Mouse (Mus musculus): ENCODE measurements around the gene Ndp. TPM values are rescaled to one million over a fixed set of nuclear protein-coding genes. Genes with fewer than 3 reads are reported as not detected.

Ndp gene
- polyA plus RNA-seq, 1 experiment from 2014 or later, result 1.3 TPM

GRCm38 (mm10) chrX:16894377-16895175, 17.0 kb downstream of the Ndp start:
- Histone ChIP-seq H3K27me3 (ENCODE audit: control insufficient read depth, insufficient read depth, low read length) (no peaks in the 10 kb centered on the region), H3K27ac (ENCODE audit: low read length) (no peak overlapping the region), H3K4me3 (ENCODE audit: low read depth, low read length) (no peak overlapping the region), H3K4me1 (ENCODE audit: control insufficient read depth, insufficient read depth, low read length) (no peaks in the 10 kb centered on the region), H3K4me2 (replicated peaks; ENCODE audit: low read depth, low read length) (no peak overlapping the region), H3K9me3 (ENCODE audit: control insufficient read depth, low read depth, low read length) (no peaks in the 10 kb centered on the region), H3K9ac (replicated peaks; ENCODE audit: low read depth, low read length) (no peak overlapping the region), H3K36me3 (ENCODE audit: control insufficient read depth, insufficient read depth, low read length) (no peaks in the 10 kb centered on the region)
- WGBS, result 27% methylated on average over 5 of the region's 5 CpGs
- peak; percentile 37; the same call in 1 of the 2 replicates for ATAC-seq (ENCODE audit: insufficient number of reproducible peaks, insufficient read depth, low FRiP score, low read depth)

- Histone ChIP-seq H3K27me3 (ENCODE audit: control insufficient read depth, insufficient read depth, low read length) (no peaks in the 10 kb centered on the region), H3K27ac (ENCODE audit: low read length) (no peak overlapping the region), H3K36me3 (ENCODE audit: control insufficient read depth, insufficient read depth, low read length) (no peaks in the 10 kb centered on the region), H3K4me2 (replicated peaks; ENCODE audit: low read depth, low read length) (no peak overlapping the region), H3K9ac (replicated peaks; ENCODE audit: low read depth, low read length) (no peak overlapping the region), H3K4me1 (ENCODE audit: control insufficient read depth, insufficient read depth, low read length) (no peaks in the 10 kb centered on the region), H3K9me3 (ENCODE audit: control insufficient read depth, low read depth, low read length) (no peaks in the 10 kb centered on the region), H3K4me3 (ENCODE audit: low read depth, low read length) (no peak overlapping the region)
- no peak for ATAC-seq (ENCODE audit: insufficient number of reproducible peaks, insufficient read depth, low FRiP score, low read depth)
Observed at GRCm38 (mm10) chrX:16867640-16868314, 43.8 kb downstream of the Ndp start.

GRCm38 (mm10) chrX:16860244-16860643, 51.3 kb downstream of the Ndp start:
- Histone ChIP-seq H3K36me3 (ENCODE audit: control insufficient read depth, insufficient read depth, low read length) (no peaks in the 10 kb centered on the region), H3K27me3 (ENCODE audit: control insufficient read depth, insufficient read depth, low read length) (no peaks in the 10 kb centered on the region), H3K27ac (ENCODE audit: low read length) (no peak overlapping the region), H3K4me3 (ENCODE audit: low read depth, low read length) (no peak overlapping the region), H3K4me2 (replicated peaks; ENCODE audit: low read depth, low read length) (no peak overlapping the region), H3K9ac (replicated peaks; ENCODE audit: low read depth, low read length) (no peak overlapping the region), H3K9me3 (ENCODE audit: control insufficient read depth, low read depth, low read length) (no peaks in the 10 kb centered on the region), H3K4me1 (ENCODE audit: control insufficient read depth, insufficient read depth, low read length) (no peaks in the 10 kb centered on the region)
- no peak for ATAC-seq (ENCODE audit: insufficient number of reproducible peaks, insufficient read depth, low FRiP score, low read depth)

GRCm38 (mm10) chrX:16846034-16846433, 65.5 kb downstream of the Ndp start:
- no peak overlapping the region for H3K4me3 ChIP-seq (ENCODE audit: low read depth, low read length)
- ATAC-seq (ENCODE audit: insufficient number of reproducible peaks, insufficient read depth, low FRiP score, low read depth), result no peak
- H3K27ac ChIP-seq (ENCODE audit: low read length), result no peak overlapping the region
- no peaks in the 10 kb centered on the region for H3K27me3 ChIP-seq (ENCODE audit: control insufficient read depth, insufficient read depth, low read length)
- no peaks in the 10 kb centered on the region for H3K4me1 ChIP-seq (ENCODE audit: control insufficient read depth, insufficient read depth, low read length)
- no peaks in the 10 kb centered on the region for H3K36me3 ChIP-seq (ENCODE audit: control insufficient read depth, insufficient read depth, low read length)
- H3K9me3 ChIP-seq (ENCODE audit: control insufficient read depth, low read depth, low read length), result no peaks in the 10 kb centered on the region
- no peak overlapping the region for H3K4me2 ChIP-seq (replicated peaks; ENCODE audit: low read depth, low read length)
- no peak overlapping the region for H3K9ac ChIP-seq (replicated peaks; ENCODE audit: low read depth, low read length)
- 83% methylated on average over 2 of the region's 2 CpGs for WGBS

GRCm38 (mm10) chrX:16841443-16841842, 70.1 kb downstream of the Ndp start:
- no peak for ATAC-seq (ENCODE audit: insufficient number of reproducible peaks, insufficient read depth, low FRiP score, low read depth)
- no peaks in the 10 kb centered on the region for H3K9me3 ChIP-seq (ENCODE audit: control insufficient read depth, low read depth, low read length)
- H3K27me3 ChIP-seq (ENCODE audit: control insufficient read depth, insufficient read depth, low read length), result no peaks in the 10 kb centered on the region
- WGBS, result 76% methylated on average over 2 of the region's 2 CpGs
- no peak overlapping the region for H3K4me3 ChIP-seq (ENCODE audit: low read depth, low read length)
- no peaks in the 10 kb centered on the region for H3K4me1 ChIP-seq (ENCODE audit: control insufficient read depth, insufficient read depth, low read length)
- H3K27ac ChIP-seq (ENCODE audit: low read length), result no peak overlapping the region
- no peak overlapping the region for H3K9ac ChIP-seq (replicated peaks; ENCODE audit: low read depth, low read length)
- H3K36me3 ChIP-seq (ENCODE audit: control insufficient read depth, insufficient read depth, low read length), result no peaks in the 10 kb centered on the region
- no peak overlapping the region for H3K4me2 ChIP-seq (replicated peaks; ENCODE audit: low read depth, low read length)

- ATAC-seq (ENCODE audit: insufficient number of reproducible peaks, insufficient read depth, low FRiP score, low read depth), result no peak
- H3K4me1 ChIP-seq (ENCODE audit: control insufficient read depth, insufficient read depth, low read length), result no peaks in the 10 kb centered on the region
- no peaks in the 10 kb centered on the region for H3K9me3 ChIP-seq (ENCODE audit: control insufficient read depth, low read depth, low read length)
- H3K4me2 ChIP-seq (replicated peaks; ENCODE audit: low read depth, low read length), result no peak overlapping the region
- no peaks in the 10 kb centered on the region for H3K27me3 ChIP-seq (ENCODE audit: control insufficient read depth, insufficient read depth, low read length)
- 83% methylated on average over 1 of the region's 1 CpGs for WGBS
- H3K36me3 ChIP-seq (ENCODE audit: control insufficient read depth, insufficient read depth, low read length), result no peaks in the 10 kb centered on the region
- H3K4me3 ChIP-seq (ENCODE audit: low read depth, low read length), result no peak overlapping the region
- H3K9ac ChIP-seq (replicated peaks; ENCODE audit: low read depth, low read length), result no peak overlapping the region
- no peak overlapping the region for H3K27ac ChIP-seq (ENCODE audit: low read length)
Observed at GRCm38 (mm10) chrX:16837293-16837692, 74.3 kb downstream of the Ndp start.

GRCm38 (mm10) chrX:16836488-16837082, 75.0 kb downstream of the Ndp start:
- Histone ChIP-seq H3K9ac (replicated peaks; ENCODE audit: low read depth, low read length) (no peak overlapping the region), H3K4me1 (ENCODE audit: control insufficient read depth, insufficient read depth, low read length) (no peaks in the 10 kb centered on the region), H3K27ac (ENCODE audit: low read length) (no peak overlapping the region), H3K9me3 (ENCODE audit: control insufficient read depth, low read depth, low read length) (no peaks in the 10 kb centered on the region), H3K4me2 (replicated peaks; ENCODE audit: low read depth, low read length) (no peak overlapping the region), H3K36me3 (ENCODE audit: control insufficient read depth, insufficient read depth, low read length) (no peaks in the 10 kb centered on the region), H3K4me3 (ENCODE audit: low read depth, low read length) (no peak overlapping the region), H3K27me3 (ENCODE audit: control insufficient read depth, insufficient read depth, low read length) (no peaks in the 10 kb centered on the region)
- no peak for ATAC-seq (ENCODE audit: insufficient number of reproducible peaks, insufficient read depth, low FRiP score, low read depth)
